Mouse (Mus musculus) heart, postnatal 0 days (tissue): ENCODE results near the gene Pyroxd1. TPM values are rescaled to one million over a fixed set of nuclear protein-coding genes. Genes with fewer than 3 reads are reported as not detected.

ENCODE experiments used
- ATAC-seq: fragments of 200-750 bp; cut with Nextera tagmentation; 2 replicates; pipeline ENCODE4 v1.8.0; 2017; ENCODE audit warnings: low read depth, moderate number of reproducible peaks, moderate library complexity; ENCODE audit not compliant: insufficient read depth
- DNase-seq: peaks from one replicate; pipeline ENCODE4 v3.0.0-alpha.2; 2016; ENCODE audit warnings: low spot score
- H3K27ac ChIP-seq: fragments of 300-500 bp; sonication (generic); 2 replicates; pipeline ENCODE4 v1.5.1; 2014; ENCODE audit warnings: low read depth, mild to moderate bottlenecking
- H3K27me3 ChIP-seq: fragments of 300-500 bp; sonication (generic); 2 replicates; pipeline ENCODE4 v1.6.1; 2014; ENCODE audit warnings: low read length, mixed read lengths; ENCODE audit not compliant: control insufficient read depth, insufficient read depth
- H3K36me3 ChIP-seq: fragments of 300-500 bp; sonication (generic); replicated peaks from 2 replicates; pipeline ENCODE4 v1.6.1; 2014; ENCODE audit warnings: low read length, mixed read lengths; ENCODE audit not compliant: control insufficient read depth, insufficient read depth
- H3K4me1 ChIP-seq: fragments of 300-500 bp; sonication (generic); 2 replicates; pipeline ENCODE4 v1.6.1; 2014; ENCODE audit warnings: antibody characterized with exemption; ENCODE audit not compliant: control insufficient read depth, insufficient read depth
- H3K4me2 ChIP-seq: fragments of 300-500 bp; sonication (generic); 2 replicates; pipeline ENCODE4 v1.6.1; 2014; ENCODE audit warnings: low read depth, mild to moderate bottlenecking, low read length, moderate library complexity
- H3K4me3 ChIP-seq: fragments of 300-500 bp; sonication (generic); 2 replicates; pipeline ENCODE4 v1.5.1; 2014; ENCODE audit warnings: low read depth, low read length
- H3K9ac ChIP-seq: fragments of 300-500 bp; sonication (generic); replicated peaks from 2 replicates; pipeline ENCODE4 v1.6.1; 2014; ENCODE audit warnings: low read depth, low read length, mixed read lengths
- H3K9me3 ChIP-seq: fragments of 300-500 bp; sonication (generic); replicated peaks from 2 replicates; pipeline ENCODE4 v1.6.1; 2016; ENCODE audit warnings: low read length; ENCODE audit not compliant: control insufficient read depth
- CTCF ChIP-seq: IDR thresholded peaks from 2 replicates; pipeline ENCODE4 v1.5.1; 2016; ENCODE audit warnings: antibody characterized with exemption, control low read depth, low read depth
- EP300 ChIP-seq: IDR thresholded peaks from 2 replicates; pipeline ENCODE4 v1.6.1; 2016; ENCODE audit warnings: antibody characterized with exemption, low read depth
- WGBS: fragments of 180-500 bp; shearing (Covaris S2); extraction: QIAGEN DNeasy Blood & Tissue Kit; methylation state at CpG from one replicate; pipeline ENCODE4 v1.1.7; 2014; 5-methylcytosine and 5-hydroxymethylcytosine counted together
- polyA plus RNA-seq: library from polyadenylated mRNA; unstranded; fragments of >200 nt; fragmentation: Nextera tagmentation; extraction: Ambion mirVana; gene quantifications from 2 replicates; pipeline ENCODE4 v1.2.1, GENCODE M21; 2015
- total RNA-seq: library from RNA; depleted of rRNA; stranded (reverse); fragments of >200 nt; gene quantifications from 2 replicates; pipeline ENCODE4 v1.2.3, GENCODE M21; 2014; ENCODE audit warnings: low replicate concordance

The Pyroxd1 gene
- total and polyA plus RNA-seq, 2 experiments from 2014 or later: 6.1 to 14.8 TPM

DNA sequence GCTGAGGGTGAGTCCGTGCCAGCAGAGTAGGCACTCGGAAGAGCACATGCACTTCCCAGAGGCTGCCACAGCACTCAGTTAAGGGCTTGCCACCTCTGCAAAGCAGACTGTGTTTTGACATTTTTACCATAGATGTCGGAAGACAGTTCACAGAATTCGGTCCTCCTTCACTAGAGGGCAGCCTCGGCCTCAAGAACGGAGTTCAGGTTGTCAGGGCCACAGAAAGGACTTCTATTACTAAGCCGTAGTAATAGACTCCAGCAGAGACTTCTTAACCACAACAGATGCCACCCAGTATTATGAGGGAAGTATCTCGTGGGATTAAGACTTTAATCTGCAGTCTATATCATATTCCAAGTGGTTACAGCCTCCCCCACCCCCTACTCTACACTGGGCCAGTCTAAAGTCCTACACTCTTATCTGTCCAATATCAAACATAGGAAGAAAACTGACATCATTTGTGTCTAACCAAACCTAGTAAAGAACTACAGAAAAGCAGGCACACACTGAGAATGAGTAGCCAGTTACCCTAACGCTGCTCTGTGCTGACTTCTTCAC is 17.6 kb downstream of the Pyroxd1 start:
- no peaks in the 10 kb centered on the region for H3K9me3 ChIP-seq
- DNase-seq (no peak), ATAC-seq (no peak)
- TF ChIP-seq CTCF (peak; percentile 42), EP300 (no peak)
- no peak overlapping the region for H3K9ac ChIP-seq
- no peaks in the 10 kb centered on the region for H3K4me1 ChIP-seq
- peaks cover 86% of the 10 kb centered on the region for H3K36me3 ChIP-seq
- no peak overlapping the region for H3K4me2 ChIP-seq
- WGBS: 67% methylated on average over 9 of the region's 9 CpGs
- H3K27me3 ChIP-seq: no peaks in the 10 kb centered on the region
- no peak overlapping the region for H3K27ac ChIP-seq
- no peak overlapping the region for H3K4me3 ChIP-seq

DNA sequence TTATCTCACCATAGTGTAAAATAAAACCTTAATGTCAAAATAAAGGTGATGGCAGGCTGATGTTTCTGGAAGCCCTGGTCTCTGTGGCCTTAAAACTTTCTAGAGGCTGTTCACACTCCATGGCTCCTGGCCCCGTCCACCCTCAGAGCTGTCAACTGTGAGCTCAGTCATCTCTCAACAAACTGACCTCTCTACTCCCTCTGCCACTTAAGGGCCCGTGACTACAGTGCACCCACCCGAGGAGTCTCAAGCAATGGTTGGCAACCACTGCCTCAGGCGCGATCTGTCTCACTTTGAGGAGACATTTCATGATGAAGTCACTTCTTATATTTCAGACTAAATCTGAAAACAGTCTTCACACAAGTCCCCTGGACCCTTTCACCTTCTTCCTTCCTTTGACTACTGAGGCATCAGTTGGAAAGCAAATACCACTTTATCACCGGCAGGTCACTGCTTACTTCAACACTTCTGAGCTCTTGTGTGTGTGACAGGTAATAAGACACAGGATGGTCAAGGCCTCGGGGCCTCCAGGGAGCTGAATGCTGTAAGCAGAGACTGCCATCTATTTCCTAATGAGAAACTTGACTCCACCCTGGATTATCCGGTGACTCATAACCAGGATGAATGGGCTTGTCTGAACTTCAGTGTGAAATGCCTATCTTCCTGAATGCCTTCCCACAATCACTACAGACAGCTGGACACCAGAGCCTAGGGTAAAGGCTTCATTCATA is 20.5 kb downstream of the Pyroxd1 start:
- Histone ChIP-seq H3K4me3 (no peak overlapping the region), H3K9ac (no peak overlapping the region), H3K36me3 (peaks cover 67% of the 10 kb centered on the region), H3K4me1 (no peaks in the 10 kb centered on the region), H3K9me3 (no peaks in the 10 kb centered on the region), H3K27ac (no peak overlapping the region), H3K27me3 (no peaks in the 10 kb centered on the region), H3K4me2 (no peak overlapping the region)
- ATAC-seq (no peak), DNase-seq (no peak)
- WGBS: 68% methylated on average over 8 of the region's 8 CpGs
- TF ChIP-seq CTCF (no peak), EP300 (no peak)

GRCm38 (mm10) chr6:142366473-142367018 is 21.1 kb downstream of the Pyroxd1 start:
- no peak for TF ChIP-seq EP300
- TF ChIP-seq CTCF: no peak
- peaks cover 63% of the 10 kb centered on the region for H3K36me3 ChIP-seq
- 83% methylated on average over 10 of the region's 10 CpGs for WGBS
- no peak overlapping the region for H3K4me3 ChIP-seq
- no peak overlapping the region for H3K27ac ChIP-seq
- no peak overlapping the region for H3K4me2 ChIP-seq
- H3K4me1 ChIP-seq: no peaks in the 10 kb centered on the region
- no peak overlapping the region for H3K9ac ChIP-seq
- no peaks in the 10 kb centered on the region for H3K27me3 ChIP-seq
- no peak for DNase-seq
- ATAC-seq: no peak
- no peaks in the 10 kb centered on the region for H3K9me3 ChIP-seq

DNA sequence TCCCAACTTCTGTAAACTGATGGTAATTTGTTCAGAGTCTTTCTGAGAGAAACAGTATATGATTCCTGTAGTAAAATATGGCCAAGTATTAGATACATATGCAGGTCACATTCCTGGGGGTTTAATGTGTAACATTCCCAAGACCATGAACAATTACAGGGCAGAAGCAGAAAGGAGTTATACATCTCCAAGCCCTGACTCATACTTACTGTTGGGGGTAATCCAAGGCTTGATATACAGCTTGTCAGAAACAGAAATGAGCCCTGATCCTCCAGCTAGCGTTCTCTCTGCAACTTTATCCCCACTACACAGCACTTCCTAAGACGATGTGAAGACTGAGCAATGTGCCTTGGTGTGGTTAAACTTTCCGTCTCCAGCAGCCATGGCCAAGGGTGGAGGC is 22.1 kb downstream of the Pyroxd1 start:
- DNase-seq (no peak), ATAC-seq (no peak; the same call in 1 of the 2 replicates)
- TF ChIP-seq EP300 (no peak), CTCF (no peak)
- peaks cover 63% of the 10 kb centered on the region for H3K36me3 ChIP-seq
- no peak overlapping the region for H3K27ac ChIP-seq
- H3K4me2 ChIP-seq: no peak overlapping the region
- H3K9me3 ChIP-seq: no peaks in the 10 kb centered on the region
- H3K27me3 ChIP-seq: no peaks in the 10 kb centered on the region
- H3K9ac ChIP-seq: no peak overlapping the region
- no peaks in the 10 kb centered on the region for H3K4me1 ChIP-seq
- 90% methylated on average over 3 of the region's 3 CpGs for WGBS
- H3K4me3 ChIP-seq: no peak overlapping the region

GRCm38 (mm10) chr6:142369568-142369967 is 24.1 kb downstream of the Pyroxd1 start:
- Histone ChIP-seq H3K4me1 (no peaks in the 10 kb centered on the region), H3K27ac (no peak overlapping the region), H3K27me3 (no peaks in the 10 kb centered on the region), H3K9ac (no peak overlapping the region), H3K9me3 (no peaks in the 10 kb centered on the region), H3K4me3 (no peak overlapping the region), H3K4me2 (no peak overlapping the region), H3K36me3 (peaks cover 57% of the 10 kb centered on the region)
- DNase-seq: no peak
- ATAC-seq: no peak
- WGBS: 89% methylated on average over 3 of the region's 3 CpGs
- no peak for TF ChIP-seq CTCF
